Mouse (Mus musculus): Measurements from ENCODE around the gene Grb2.

GRCm38 (mm10) chr11:115737608-115738208 is 29.3 kb upstream of the Grb2 start:
- TF ChIP-seq POLR2A (IDR thresholded peaks at IDR 0.05; ENCODE audit: control insufficient read depth, extremely low read depth, insufficient read depth, low read length, poor library complexity) (no peak), CTCF (IDR thresholded peaks at IDR 0.05; ENCODE audit: borderline replicate concordance, control insufficient read depth, extremely low read depth, insufficient read depth, low read length, poor library complexity) (no peak)
